Mouse (Mus musculus) large intestine, adult 2 months (tissue): ENCODE measurements around the gene Olfr1065. TPM values are rescaled to one million over a fixed set of nuclear protein-coding genes. Genes with fewer than 3 reads are reported as not detected.
"Not testable (repeated sequence)": the region's sequence is repeated elsewhere in the genome, so short reads cannot be mapped to it uniquely, and the experiment has no call there.

ENCODE experiments used
- DNase-seq: peaks from one replicate; pipeline ENCODE4 v3.0.0-alpha.2; 2012; ENCODE audit warnings: low read depth, low spot score
- WGBS: fragments of 180-500 bp; shearing (Covaris S2); methylation state at CpG from one replicate; pipeline ENCODE4 v1.1.7; 2018; 5-methylcytosine and 5-hydroxymethylcytosine counted together
- polyA plus RNA-seq: library from polyadenylated mRNA; depleted of rRNA; stranded (reverse); fragments of >200 nt; gene quantifications from 2 replicates; pipeline ENCODE4 v1.2.3, GENCODE M21; 2012; rRNA removed

Olfr1065 gene
- polyA plus RNA-seq, result not detected in 2 replicates

DNA sequence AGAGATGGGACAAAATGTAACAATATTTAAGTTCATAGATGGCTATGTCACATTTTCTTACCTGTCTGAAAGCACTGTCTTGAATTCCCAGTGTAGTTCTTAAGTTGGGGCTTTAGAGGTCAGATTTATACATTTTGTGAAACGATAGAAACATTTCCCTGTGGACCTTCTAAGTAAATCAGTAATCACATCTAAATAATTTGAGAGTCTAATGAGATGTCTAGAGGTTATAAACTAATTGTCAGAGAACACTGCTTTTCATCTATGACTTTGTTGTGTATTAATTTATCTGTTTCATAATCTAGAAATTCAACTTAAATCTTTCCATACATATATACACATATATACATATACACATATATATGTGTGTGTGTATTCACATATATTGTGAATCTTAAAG lies at the start of gene Olfr1065:
Olfr1065 (minus strand) TSS at position 101 of the 400 bp plus-strand sequence.
- DNase-seq, result not testable (repeated sequence)
- 58% methylated on average over 1 of the region's 1 CpGs for WGBS

DNA sequence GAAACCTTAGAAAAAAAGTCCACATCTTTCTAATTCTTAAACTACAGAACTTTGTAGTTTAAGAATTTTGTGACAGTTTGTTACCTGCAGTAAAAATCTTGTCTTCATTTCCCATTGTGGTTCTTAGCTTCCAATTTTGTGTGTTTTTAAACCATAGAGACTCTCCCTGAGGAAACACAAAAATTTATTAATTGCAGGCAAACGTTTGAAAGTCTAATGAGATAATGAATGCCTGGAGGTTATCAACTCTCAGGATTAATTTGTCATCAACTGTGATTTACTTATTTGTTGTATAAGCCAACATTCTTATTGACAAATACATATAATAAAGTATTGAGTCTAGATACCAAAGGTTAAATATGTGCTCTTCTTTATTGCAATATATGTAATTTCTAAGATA lies 36.9 kb upstream of the Olfr1065 start, which contains the start of gene Olfr228:
Olfr228 (minus strand) TSS at position 101 of the 400 bp plus-strand sequence.
- WGBS, result 39% methylated on average over 1 of the region's 1 CpGs
- no peak for DNase-seq

DNA sequence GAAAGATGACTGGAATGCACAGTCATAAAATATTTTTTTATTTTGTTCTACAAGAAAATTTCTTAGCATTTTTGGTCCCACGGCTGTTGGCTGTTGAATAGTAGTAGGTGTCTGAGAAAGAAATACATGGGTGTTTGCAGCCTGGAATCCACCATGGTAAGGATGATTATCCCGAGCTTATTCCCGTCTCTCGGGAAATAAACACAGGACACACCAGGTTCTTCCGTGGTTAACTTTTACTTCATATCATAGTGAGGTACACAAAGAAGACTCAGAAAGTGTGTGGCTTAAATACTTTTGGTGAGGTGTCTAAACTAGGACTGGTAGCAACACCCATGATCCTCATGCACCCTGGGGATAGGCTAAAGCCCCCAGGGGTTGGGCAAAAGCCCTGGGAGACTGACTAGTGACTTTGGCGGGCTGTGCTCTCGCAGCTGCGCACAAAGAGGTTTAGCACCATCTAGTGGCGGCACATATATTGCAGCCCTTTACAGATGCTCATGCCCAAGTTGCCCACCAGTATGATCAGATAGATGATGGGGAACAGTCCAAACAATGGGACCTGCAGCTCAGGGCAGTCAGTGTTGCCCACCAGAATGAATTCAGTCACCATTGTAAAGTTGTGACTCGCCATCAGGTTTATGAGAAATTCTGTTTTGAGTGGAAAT lies 14.2 kb upstream of the Olfr1065 start:
- no peak for DNase-seq
- WGBS, result 23% methylated on average over 10 of the region's 10 CpGs

DNA sequence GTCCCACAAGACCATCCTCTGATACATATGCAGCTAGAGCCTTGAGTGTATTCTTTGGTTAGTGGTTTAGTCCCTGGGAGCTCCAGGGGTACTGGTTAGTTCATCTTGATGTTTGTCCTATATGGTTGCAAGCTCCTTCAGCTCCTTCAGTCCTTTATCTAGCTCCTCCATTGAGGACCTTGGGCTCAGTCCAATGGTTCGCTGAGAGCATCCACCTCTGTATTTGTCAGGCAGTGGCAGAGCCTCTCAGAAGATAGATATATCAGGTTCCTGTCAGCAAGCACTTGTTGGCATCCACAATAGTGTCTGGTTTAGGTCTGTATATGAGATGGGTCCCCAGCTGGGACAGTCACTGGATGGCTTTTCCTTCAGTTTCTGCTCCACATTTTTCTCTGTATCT lies 10.0 kb upstream of the Olfr1065 start:
- DNase-seq, result no peak
- 57% methylated on average over 1 of the region's 1 CpGs for WGBS

DNA sequence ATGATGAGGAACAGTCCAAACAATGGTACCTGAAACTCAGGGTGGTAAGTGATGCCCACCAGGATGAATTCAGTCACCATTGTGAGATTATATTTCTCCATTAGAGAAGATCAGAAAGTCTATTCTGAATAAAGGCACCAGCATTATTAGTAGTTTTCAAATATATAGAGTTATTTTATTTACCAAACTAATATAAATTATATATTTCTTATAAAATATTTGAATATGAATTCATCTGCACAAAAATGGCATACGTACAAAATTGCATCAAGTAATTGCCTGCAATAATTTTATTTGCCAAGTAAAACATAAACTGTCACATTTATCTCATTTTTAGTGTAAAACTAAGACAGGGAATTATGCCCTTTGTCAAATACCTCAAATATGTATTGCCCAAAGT lies 5.8 kb upstream of the Olfr1065 start, which contains the start of gene Olfr1066:
Olfr1066 (minus strand) TSS at position 101 of the 400 bp plus-strand sequence.
- 81% methylated on average over 1 of the region's 1 CpGs for WGBS
- no peak for DNase-seq

DNA sequence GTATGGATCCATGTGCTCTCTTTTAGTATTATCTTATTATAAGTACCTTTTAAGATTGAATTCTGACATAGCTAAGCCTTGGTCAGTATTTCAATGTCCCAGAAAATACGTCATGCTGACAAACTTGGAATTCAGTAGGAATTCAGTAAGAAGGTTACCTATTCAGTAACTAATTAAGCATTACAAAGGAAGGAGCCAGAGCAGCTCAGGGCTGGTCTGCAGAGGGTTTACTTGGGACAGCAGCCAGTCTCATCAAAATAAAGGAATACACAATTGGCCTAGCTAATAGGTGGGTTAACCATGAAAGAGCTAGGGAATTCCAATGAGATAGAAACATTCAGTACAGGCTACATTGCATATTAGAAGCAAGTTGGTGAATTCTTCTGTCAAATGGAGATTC lies 8.3 kb downstream of the Olfr1065 start:
- WGBS, result 71% methylated on average over 1 of the region's 1 CpGs
- not testable (repeated sequence) for DNase-seq

DNA sequence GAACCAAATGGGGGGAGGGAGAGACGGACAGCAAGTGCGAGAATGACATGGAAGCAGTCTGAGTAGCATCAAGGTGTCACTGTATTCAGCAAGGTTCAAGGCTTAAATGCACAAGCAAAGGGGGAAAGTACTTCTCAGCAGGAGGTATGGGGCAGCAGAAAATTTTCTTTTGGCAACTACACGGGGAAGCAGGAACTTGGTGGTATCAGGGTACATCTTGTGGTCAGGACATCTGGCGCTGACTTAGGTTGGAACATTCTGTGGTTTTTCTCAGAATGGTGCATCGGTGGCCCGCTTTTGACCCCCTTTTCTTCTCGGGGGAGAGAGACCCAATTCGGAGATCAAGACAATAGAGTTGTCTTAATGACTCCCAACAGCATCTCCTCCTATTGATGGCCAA lies 21.9 kb downstream of the Olfr1065 start:
- DNase-seq, result not testable (repeated sequence)
- 89% methylated on average over 8 of the region's 8 CpGs for WGBS

DNA sequence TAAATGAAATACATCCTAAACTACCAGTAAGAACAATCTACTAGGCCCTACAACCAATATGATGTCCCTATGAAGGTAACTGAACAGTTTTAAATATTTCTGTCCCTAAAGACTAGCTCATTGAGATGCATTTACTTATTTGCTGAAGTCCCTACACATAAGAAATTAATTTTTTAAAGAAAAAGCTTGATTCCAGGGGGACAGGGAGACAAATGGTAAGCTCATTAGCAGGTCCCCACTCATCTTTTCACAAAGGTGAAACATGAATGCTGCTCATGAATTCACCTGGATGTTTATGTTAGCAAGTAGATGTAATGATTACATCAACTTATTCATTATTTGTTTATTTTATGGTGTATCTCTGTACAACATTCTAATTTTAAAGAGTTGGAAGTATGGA lies 23.7 kb downstream of the Olfr1065 start, which contains the start of gene Olfr1062:
Olfr1062 (minus strand) TSS at position 101 of the 400 bp plus-strand sequence.
- DNase-seq, result not testable (repeated sequence)

DNA sequence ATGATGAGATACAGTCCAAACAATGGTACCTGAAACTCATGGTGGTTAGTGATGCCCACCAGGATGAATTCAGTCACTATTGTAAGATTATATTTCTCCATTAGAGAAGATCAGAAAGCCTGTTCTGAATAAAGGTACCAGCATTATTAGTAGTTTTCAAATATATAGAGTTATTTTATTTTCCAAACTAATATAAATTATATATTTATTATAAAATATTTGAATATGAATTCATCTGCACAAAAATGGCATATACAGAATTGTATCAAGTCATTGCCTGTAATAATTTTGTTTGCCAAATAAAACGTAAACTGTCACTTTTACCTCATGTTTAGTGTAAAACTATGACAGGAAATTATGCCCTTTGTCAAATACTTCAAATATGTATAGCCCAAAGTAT lies 36.4 kb downstream of the Olfr1065 start, which contains the start of gene Olfr1061:
Olfr1061 (minus strand) TSS at position 101 of the 400 bp plus-strand sequence.
- WGBS, result 67% methylated on average over 1 of the region's 1 CpGs
- no peak for DNase-seq

DNA sequence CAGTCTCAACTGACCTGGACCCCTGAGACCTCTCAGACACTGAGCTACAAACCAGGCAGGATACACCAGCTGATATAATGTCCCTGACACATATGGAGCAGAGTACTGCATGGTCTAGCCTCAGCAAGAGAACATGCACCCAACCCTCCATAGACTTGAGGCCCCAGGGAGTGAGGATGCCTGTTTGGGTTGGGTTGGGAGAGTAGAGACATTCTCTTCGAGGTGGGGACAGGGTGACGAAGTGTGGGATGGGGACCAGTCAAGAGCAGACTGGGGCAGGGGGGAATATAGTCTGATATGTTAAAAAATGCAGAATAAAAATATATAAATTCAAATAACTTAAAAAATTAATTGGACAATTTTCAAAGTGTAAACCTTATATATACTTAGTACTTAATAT lies 55.3 kb downstream of the Olfr1065 start:
- DNase-seq, result no peak

More for the DNA sequence above, 55.3 kb downstream of the Olfr1065 start:
- 69% methylated on average over 2 of the region's 2 CpGs for WGBS

Other genes starting within 250 kb of the Olfr1065 start
- not detected in 2 replicates for gene Olfr1045, start 247.6 kb downstream of the Olfr1065 start, polyA plus RNA-seq
- gene Olfr1046, start 231.3 kb downstream of the Olfr1065 start, polyA plus RNA-seq, result not detected in 2 replicates
- not detected in 2 replicates for gene Olfr1047, start 219.2 kb downstream of the Olfr1065 start, polyA plus RNA-seq
- gene Olfr1048, start 210.3 kb downstream of the Olfr1065 start, polyA plus RNA-seq, result not detected in 2 replicates
- not detected in 2 replicates for gene Olfr1049, start 192.3 kb downstream of the Olfr1065 start, polyA plus RNA-seq
- not detected in 2 replicates for gene Olfr1051, start 171.5 kb downstream of the Olfr1065 start, polyA plus RNA-seq
- gene Olfr1052, start 158.1 kb downstream of the Olfr1065 start, polyA plus RNA-seq, result not detected in 2 replicates
- not detected in 2 replicates for gene Olfr1053, start 135.3 kb downstream of the Olfr1065 start, polyA plus RNA-seq
- gene Olfr1054, start 115.2 kb downstream of the Olfr1065 start, polyA plus RNA-seq, result not detected in 2 replicates
- gene Olfr1055, start 100.3 kb downstream of the Olfr1065 start, polyA plus RNA-seq, result not detected in 2 replicates
- not detected in 2 replicates for gene Olfr1056, start 88.1 kb downstream of the Olfr1065 start, polyA plus RNA-seq
- not detected in 2 replicates for gene Olfr1057, start 72.2 kb downstream of the Olfr1065 start, polyA plus RNA-seq
- gene Olfr1058, start 62.0 kb downstream of the Olfr1065 start, polyA plus RNA-seq, result not detected in 2 replicates
- not detected in 2 replicates for gene Olfr1061, start 36.5 kb downstream of the Olfr1065 start, polyA plus RNA-seq
- not detected in 2 replicates for gene Olfr1062, start 23.8 kb downstream of the Olfr1065 start, polyA plus RNA-seq
- not detected in 2 replicates for gene Olfr1066, start 5.7 kb upstream of the Olfr1065 start, polyA plus RNA-seq
- gene Olfr228, start 36.8 kb upstream of the Olfr1065 start, polyA plus RNA-seq, result not detected in 2 replicates
- gene Olfr1076, start 57.9 kb upstream of the Olfr1065 start, polyA plus RNA-seq, result not detected in 2 replicates
- not detected in 2 replicates for gene Olfr1079, start 91.9 kb upstream of the Olfr1065 start, polyA plus RNA-seq
- not detected in 2 replicates for gene Olfr1080, start 107.6 kb upstream of the Olfr1065 start, polyA plus RNA-seq
- gene Olfr1082, start 148.4 kb upstream of the Olfr1065 start, polyA plus RNA-seq, result not detected in 2 replicates
- not detected in 2 replicates for gene Olfr1084, start 189.1 kb upstream of the Olfr1065 start, polyA plus RNA-seq
- not detected in 2 replicates for gene Olfr1085, start 211.4 kb upstream of the Olfr1065 start, polyA plus RNA-seq
- gene Olfr1086, start 229.5 kb upstream of the Olfr1065 start, polyA plus RNA-seq, result not detected in 2 replicates
- gene Olfr1087, start 247.8 kb upstream of the Olfr1065 start, polyA plus RNA-seq, result not detected in 2 replicates